Mouse (Mus musculus): Measurements from ENCODE around the gene Arrdc5. TPM values are rescaled to one million over a fixed set of nuclear protein-coding genes. Genes with fewer than 3 reads are reported as not detected.

Gene Arrdc5
- total and polyA plus RNA-seq, 3 experiments = not detected

DNA sequence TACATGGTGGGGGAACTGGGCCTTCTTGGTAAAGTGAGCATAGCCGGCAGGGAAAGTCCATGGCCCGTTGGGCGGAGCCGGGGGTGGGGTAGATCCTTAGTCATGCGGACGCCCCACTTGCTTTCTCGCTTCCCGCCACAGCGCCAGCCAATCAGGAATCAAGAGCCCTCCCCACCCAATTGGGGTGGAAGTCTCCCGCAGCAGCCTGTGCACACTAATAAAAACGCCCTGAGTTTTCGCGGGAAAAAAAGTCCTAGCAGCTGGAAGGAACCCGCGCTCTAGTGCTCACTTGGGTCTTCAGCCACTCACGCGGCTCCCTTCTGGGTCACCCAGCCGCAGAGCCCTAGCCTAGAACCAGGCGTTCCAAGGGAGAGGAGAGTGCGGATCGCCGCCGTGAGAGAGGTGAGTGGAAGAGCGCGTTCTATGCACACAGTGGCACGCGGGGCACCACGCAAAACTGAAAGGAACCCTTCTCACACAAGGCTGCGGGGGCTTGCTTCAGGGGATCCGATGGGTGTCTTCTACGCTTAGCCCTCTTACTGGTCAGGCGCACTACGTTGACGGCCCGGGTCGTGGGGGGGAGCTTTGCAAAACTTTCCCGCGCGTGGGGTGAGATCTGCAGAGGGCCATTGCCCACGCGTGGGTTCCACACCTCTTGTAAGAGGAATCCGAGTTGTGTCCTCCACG lies 3.2 kb upstream of the Arrdc5 start, which contains the start of gene Uhrf1 (continued):
- TF ChIP-seq USF2 (IDR thresholded peaks at IDR 0.05; ENCODE audit: borderline replicate concordance in 1 of 2, insufficient read depth in 1 of 2, low read depth in 1 of 2, low read length in 2 of 2) = no peak
- peak; percentile 64; the same call in 1 of the 2 replicates for TF ChIP-seq HCFC1 (IDR thresholded peaks at IDR 0.05; ENCODE audit: low read depth, low read length)

DNA sequence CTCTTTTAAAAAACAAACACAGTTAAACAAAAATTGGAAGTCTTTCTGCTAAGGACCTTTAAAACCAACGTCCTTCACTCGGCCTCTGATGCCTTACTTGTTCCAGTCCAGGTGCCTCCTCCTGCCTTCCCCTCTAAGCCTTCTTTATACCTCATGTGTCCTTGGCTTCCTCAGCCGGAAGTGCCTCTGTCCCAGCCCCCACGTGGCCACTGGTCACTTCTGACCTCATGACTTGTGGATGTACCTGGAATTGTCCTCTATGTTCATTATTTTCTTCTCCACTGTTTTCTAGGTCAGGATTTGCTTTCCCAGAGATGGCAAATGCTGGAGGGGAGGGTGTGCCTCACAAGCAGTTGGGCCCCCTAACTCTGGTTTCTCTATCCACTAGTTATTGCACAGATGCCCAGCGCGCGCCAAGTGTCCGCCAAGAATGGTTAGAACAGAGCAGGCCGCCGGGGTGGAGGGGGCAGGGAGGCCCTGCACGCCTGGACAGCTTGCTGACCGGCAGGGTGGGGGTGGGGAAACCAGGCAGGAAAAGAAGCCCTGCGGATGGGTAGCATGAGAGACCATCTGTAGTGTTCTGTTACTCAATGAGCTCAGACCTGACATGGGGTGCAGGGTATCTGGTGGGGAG lies 2.4 kb upstream of the Arrdc5 start:
- Histone ChIP-seq H3K9me3 (replicated peaks; ENCODE audit: insufficient read depth, low read length) (no peaks in the 10 kb centered on the region), H3K79me2 (ENCODE audit: control insufficient read depth, insufficient read depth, low read length, poor library complexity) (peaks cover 38% of the 10 kb centered on the region), H3K27ac (ENCODE audit: control insufficient read depth, low read depth, low read length) (peak overlapping the region; percentile 56), H3K27me3 (ENCODE audit: control insufficient read depth in 1 of 2, insufficient read depth in 2 of 2, low read length in 2 of 2) (no peaks in the 10 kb centered on the region), H3K4me1 (ENCODE audit: control insufficient read depth in 1 of 2, insufficient read depth in 2 of 2, low read length in 2 of 2) (peaks cover 0 to 15% of the 10 kb centered on the region in 2 experiments; a peak in 2 of 4 replicates), H3K36me3 (ENCODE audit: control insufficient read depth in 1 of 2, insufficient read depth in 2 of 2, low read length in 2 of 2) (peaks cover 0 to 9% of the 10 kb centered on the region in 2 experiments; a peak in 2 of 4 replicates), H3K9ac (ENCODE audit: control insufficient read depth, low read depth, low read length, poor library complexity, severe bottlenecking) (peak overlapping the region; percentile 63), H3K4me3 (ENCODE audit: control insufficient read depth in 1 of 2, insufficient read depth in 1 of 2, low read depth in 2 of 2, low read length in 2 of 2) (no peak overlapping the region)
- DNase-seq (ENCODE audit: low read depth, low spot score) = peak; percentile 24
- TF ChIP-seq MYB (IDR thresholded peaks at IDR 0.05; ENCODE audit: low read depth, low read length) (no peak), JUND (IDR thresholded peaks at IDR 0.05; ENCODE audit: low read depth, low read length) (no peak), TCF12 (IDR thresholded peaks at IDR 0.05; ENCODE audit: low read depth, low read length) (no peak), MAZ (IDR thresholded peaks at IDR 0.05; ENCODE audit: low read depth, low read length) (no peak), CHD1 (IDR thresholded peaks at IDR 0.05; ENCODE audit: low read depth, low read length) (no peak), MAX (IDR thresholded peaks at IDR 0.05; ENCODE audit: low read length) (no peak)

- DNase-seq (ENCODE audit: low read depth, low spot score) = no peak
- Histone ChIP-seq H3K79me2 (ENCODE audit: control insufficient read depth, insufficient read depth, low read length, poor library complexity) (no peaks in the 10 kb centered on the region), H3K27ac (ENCODE audit: control insufficient read depth, low read depth, low read length) (no peak overlapping the region), H3K27me3 (ENCODE audit: control insufficient read depth in 1 of 2, insufficient read depth in 2 of 2, low read length in 2 of 2) (no peaks in the 10 kb centered on the region), H3K9me3 (replicated peaks; ENCODE audit: insufficient read depth, low read length) (no peaks in the 10 kb centered on the region), H3K36me3 (ENCODE audit: control insufficient read depth in 1 of 2, insufficient read depth in 2 of 2, low read length in 2 of 2) (no peaks in the 10 kb centered on the region), H3K4me3 (ENCODE audit: control insufficient read depth in 1 of 2, insufficient read depth in 1 of 2, low read depth in 2 of 2, low read length in 2 of 2) (no peak overlapping the region), H3K4me1 (ENCODE audit: control insufficient read depth in 1 of 2, insufficient read depth in 2 of 2, low read length in 2 of 2) (peaks cover 0 to 6% of the 10 kb centered on the region in 2 experiments; a peak in 1 of 4 replicates), H3K9ac (ENCODE audit: control insufficient read depth, low read depth, low read length, poor library complexity, severe bottlenecking) (no peak overlapping the region)
- TF ChIP-seq MEF2A (IDR thresholded peaks at IDR 0.05; ENCODE audit: extremely low read depth, insufficient replicate concordance, low read depth, low read length, poor library complexity, severe bottlenecking) (no peak), MAX (IDR thresholded peaks at IDR 0.05; ENCODE audit: low read length) (no peak), RCOR1 (IDR thresholded peaks at IDR 0.05; ENCODE audit: low read depth, low read length) (no peak), E2F4 (IDR thresholded peaks at IDR 0.05; ENCODE audit: borderline replicate concordance, low read depth, low read length) (no peak), POLR2AphosphoS2 (IDR thresholded peaks at IDR 0.05; ENCODE audit: low read length) (no peak), KAT2A (conservative IDR thresholded peaks at IDR 0.05; ENCODE audit: low read depth, low read length) (no peak), GATA1 (IDR thresholded peaks at IDR 0.05; ENCODE audit: low read depth, low read length) (no peak), MXI1 (IDR thresholded peaks at IDR 0.05; ENCODE audit: low read depth, low read length) (no peak), ZC3H11A (IDR thresholded peaks at IDR 0.05; ENCODE audit: low read depth, low read length) (no peak), SMC3 (IDR thresholded peaks at IDR 0.05; ENCODE audit: low read depth, low read length) (no peak), USF2 (IDR thresholded peaks at IDR 0.05; ENCODE audit: borderline replicate concordance in 1 of 2, insufficient read depth in 1 of 2, low read depth in 1 of 2, low read length in 2 of 2) (no peak)
Observed at GRCm38 (mm10) chr17:56298238-56298637, 1.8 kb downstream of the Arrdc5 start.

All from MEL (cell line).